Mouse (Mus musculus): ENCODE measurements around the gene Slc15a3. TPM values are rescaled to one million over a fixed set of nuclear protein-coding genes. Genes with fewer than 3 reads are reported as not detected.
A peak's percentile ranks its signal among the peaks of the same experiment; 100 is the strongest.

Slc15a3 gene
- polyA plus RNA-seq, 1 experiment from 2014 or later, result 0.29 TPM

DNA sequence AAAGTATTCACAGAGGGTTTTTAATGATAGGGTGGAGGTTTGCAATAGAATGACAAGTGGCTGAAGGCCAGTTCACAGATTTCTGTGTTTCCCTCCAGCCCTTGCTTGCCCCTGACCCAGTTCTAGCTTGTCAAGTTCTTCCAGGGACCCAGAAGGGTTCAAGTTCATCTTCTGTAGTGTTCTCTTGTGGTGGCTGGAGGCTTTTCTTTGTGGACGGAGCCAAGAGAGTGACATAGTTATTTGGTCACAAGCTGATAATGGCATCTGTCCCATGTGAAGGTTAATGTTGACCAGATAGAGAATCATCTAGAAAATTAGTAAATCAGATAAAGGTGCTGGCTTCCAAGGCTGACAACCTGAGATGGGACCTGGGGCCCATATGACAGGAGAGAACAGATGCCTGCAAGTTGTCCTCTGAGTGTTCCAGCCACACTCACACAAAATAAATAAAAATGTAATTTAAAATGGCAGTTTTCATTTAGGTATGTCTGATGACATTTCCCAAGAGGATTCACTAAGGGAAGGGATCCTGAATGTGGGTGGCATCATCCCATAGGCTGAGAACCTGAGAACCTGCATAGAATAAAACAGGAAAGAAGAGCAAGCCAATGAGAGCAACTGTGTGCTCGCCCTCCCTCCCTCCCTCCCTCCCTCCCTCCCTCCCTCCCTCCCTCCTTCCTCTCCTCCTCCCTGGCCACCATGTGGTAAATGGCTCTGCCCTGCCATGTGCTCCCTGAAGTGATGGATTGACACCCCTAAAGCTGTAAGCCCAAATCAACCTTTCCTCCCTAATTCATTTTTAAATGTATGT is 34.5 kb upstream of the Slc15a3 start:
- Histone ChIP-seq H3K27me3 (ENCODE audit: control insufficient read depth, insufficient read depth, low read length) (no peaks in the 10 kb centered on the region), H3K9ac (no peak overlapping the region), H3K27ac (no peak overlapping the region), H3K4me2 (replicated peaks) (no peak overlapping the region), H3K4me1 (replicated peaks; ENCODE audit: control insufficient read depth, insufficient read depth, low read length) (0 out of 2 replicates have a peak, but pooled peaks cover 7% of the 10 kb centered on the region), H3K9me3 (ENCODE audit: control insufficient read depth, low read length) (no peaks in the 10 kb centered on the region), H3K36me3 (replicated peaks; ENCODE audit: control insufficient read depth, insufficient read depth) (no peaks in the 10 kb centered on the region), H3K4me3 (replicated peaks; ENCODE audit: low read length) (no peak overlapping the region)
- ATAC-seq (ENCODE audit: low FRiP score), result no peak
- no peak for DNase-seq (ENCODE audit: low spot score)
- 84% methylated on average over 2 of the region's 2 CpGs for WGBS

DNA sequence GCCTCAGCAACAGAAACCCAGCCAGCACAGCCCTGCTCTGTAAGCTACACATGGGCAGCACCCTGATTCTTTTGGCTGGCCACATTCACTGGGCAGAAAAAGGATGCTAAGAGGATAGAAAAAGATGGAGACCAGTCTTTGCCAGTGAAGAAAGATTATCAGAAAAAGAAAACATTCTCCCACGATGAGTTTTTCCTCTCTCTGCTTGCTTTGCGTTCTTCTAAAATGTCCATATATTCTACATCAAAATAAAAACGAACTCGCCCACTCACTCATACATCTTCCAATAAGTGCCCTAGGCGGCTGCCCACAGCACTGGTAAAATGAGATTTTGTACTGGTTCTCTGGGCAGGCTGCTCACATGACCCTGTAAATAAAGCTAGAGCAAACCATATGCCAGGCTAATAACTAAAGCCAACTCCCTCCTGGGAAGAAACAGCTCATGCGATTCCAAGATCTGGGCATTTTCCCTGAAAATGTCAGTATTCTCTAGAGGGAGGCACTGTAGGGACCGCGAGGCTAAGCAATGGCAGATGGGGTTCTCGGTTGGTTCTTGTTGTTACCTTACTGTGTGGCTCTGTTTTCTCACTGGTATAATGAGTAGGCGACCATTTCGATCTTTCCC is 33.8 kb upstream of the Slc15a3 start:
- H3K27ac ChIP-seq, result no peak overlapping the region
- H3K4me3 ChIP-seq (replicated peaks; ENCODE audit: low read length), result no peak overlapping the region
- H3K27me3 ChIP-seq (ENCODE audit: control insufficient read depth, insufficient read depth, low read length), result no peaks in the 10 kb centered on the region
- WGBS, result 72% methylated on average over 11 of the region's 11 CpGs
- no peak for ATAC-seq (ENCODE audit: low FRiP score)
- H3K4me2 ChIP-seq (replicated peaks), result no peak overlapping the region
- no peak overlapping the region for H3K9ac ChIP-seq
- H3K9me3 ChIP-seq (ENCODE audit: control insufficient read depth, low read length), result no peaks in the 10 kb centered on the region
- DNase-seq (ENCODE audit: low spot score), result no peak
- no peaks in the 10 kb centered on the region for H3K36me3 ChIP-seq (replicated peaks; ENCODE audit: control insufficient read depth, insufficient read depth)
- H3K4me1 ChIP-seq (replicated peaks; ENCODE audit: control insufficient read depth, insufficient read depth, low read length), result 0 out of 2 replicates have a peak, but pooled peaks cover 8% of the 10 kb centered on the region

DNA sequence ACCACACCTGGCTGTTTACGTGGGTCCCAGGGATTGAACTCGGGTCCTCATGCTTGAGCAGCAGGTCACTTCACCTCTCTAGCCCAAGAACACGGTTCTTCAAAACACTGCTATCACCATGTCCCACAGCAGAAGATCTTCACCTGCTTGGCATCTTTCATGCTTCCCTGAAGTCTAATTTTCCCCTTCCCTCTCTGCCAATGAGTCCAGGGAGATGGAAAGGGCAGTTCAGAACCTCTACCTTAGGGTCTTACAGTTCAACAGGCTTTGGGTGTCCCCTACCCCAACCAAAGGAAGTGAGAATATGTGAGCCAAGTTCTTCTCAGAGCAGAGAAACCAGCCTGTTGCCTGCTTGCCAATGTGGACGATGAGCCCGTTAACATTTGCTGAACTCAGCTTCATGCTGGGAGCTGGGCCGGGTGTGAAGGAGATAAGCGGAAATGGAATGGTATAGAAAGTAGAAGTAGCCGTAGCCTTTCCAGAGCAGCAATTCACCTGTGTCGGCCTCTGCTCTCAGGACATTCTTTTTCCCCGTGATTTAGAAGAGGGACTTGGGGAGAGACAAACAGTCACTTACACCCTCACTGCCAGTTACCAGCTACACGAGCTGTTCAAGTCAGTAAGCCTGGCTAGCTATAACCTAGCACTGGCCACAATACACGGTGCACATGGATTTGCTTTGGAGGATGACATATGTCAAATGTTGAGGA is 30.8 kb upstream of the Slc15a3 start:
- Histone ChIP-seq H3K27me3 (ENCODE audit: control insufficient read depth, insufficient read depth, low read length) (no peaks in the 10 kb centered on the region), H3K9me3 (ENCODE audit: control insufficient read depth, low read length) (no peaks in the 10 kb centered on the region), H3K4me2 (replicated peaks) (no peak overlapping the region), H3K4me3 (replicated peaks; ENCODE audit: low read length) (no peak overlapping the region), H3K27ac (peak overlapping the region; percentile 44; the same call in 1 of the 2 replicates), H3K9ac (no peak overlapping the region), H3K36me3 (replicated peaks; ENCODE audit: control insufficient read depth, insufficient read depth) (no peaks in the 10 kb centered on the region), H3K4me1 (replicated peaks; ENCODE audit: control insufficient read depth, insufficient read depth, low read length) (0 out of 2 replicates have a peak, but pooled peaks cover 8% of the 10 kb centered on the region)
- DNase-seq (ENCODE audit: low spot score) (no peak), ATAC-seq (ENCODE audit: low FRiP score) (0 out of 2 replicates have a peak, but pooled peaks have one; percentile 24)
- 88% methylated on average over 12 of the region's 12 CpGs for WGBS

DNA sequence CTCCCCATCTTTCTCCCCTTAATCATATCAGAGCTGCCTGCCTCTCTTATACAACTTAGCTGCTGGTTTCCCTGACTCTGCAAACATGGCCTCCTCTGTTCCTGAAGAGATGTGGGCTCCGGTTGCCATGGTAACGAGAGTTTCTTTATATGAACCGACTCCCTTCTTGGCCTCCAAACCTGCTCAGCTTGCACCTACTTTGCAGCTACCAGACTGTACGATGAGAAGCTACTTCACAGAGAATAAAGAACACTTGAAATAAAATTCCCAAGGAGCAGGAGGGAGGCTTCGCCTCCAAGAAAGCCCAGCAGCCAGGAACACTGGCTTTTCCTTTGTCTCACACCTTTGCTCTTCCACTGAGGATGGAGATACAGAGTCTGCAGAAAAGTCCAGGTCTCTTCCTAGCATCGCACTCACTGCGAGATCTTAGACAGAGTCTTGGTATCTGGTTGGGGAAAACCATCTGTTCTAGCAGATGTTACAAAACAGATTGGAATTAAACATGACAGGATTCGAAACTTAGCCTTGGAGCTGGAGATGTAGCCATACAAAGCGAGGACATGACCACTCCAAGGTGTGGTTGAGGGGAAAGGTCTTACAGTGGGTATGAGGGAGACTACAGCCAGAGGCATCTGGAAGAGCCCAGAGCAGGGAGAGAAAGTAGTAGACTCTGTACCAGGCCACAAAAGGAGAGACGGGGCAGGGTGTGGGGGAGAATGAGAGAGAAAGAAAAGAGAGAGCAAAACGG is 29.9 kb upstream of the Slc15a3 start:
- Histone ChIP-seq H3K36me3 (replicated peaks; ENCODE audit: control insufficient read depth, insufficient read depth) (no peaks in the 10 kb centered on the region), H3K4me3 (replicated peaks; ENCODE audit: low read length) (no peak overlapping the region), H3K27me3 (ENCODE audit: control insufficient read depth, insufficient read depth, low read length) (no peaks in the 10 kb centered on the region), H3K27ac (peak overlapping the region; percentile 44), H3K9me3 (ENCODE audit: control insufficient read depth, low read length) (no peaks in the 10 kb centered on the region), H3K9ac (no peak overlapping the region), H3K4me1 (replicated peaks; ENCODE audit: control insufficient read depth, insufficient read depth, low read length) (0 out of 2 replicates have a peak, but pooled peaks cover 8% of the 10 kb centered on the region), H3K4me2 (replicated peaks) (no peak overlapping the region)
- WGBS, result 68% methylated on average over 11 of the region's 11 CpGs
- DNase-seq (ENCODE audit: low spot score), result peak; percentile 65
- ATAC-seq (ENCODE audit: low FRiP score), result peak; percentile 55; the same call in 1 of the 2 replicates

DNA sequence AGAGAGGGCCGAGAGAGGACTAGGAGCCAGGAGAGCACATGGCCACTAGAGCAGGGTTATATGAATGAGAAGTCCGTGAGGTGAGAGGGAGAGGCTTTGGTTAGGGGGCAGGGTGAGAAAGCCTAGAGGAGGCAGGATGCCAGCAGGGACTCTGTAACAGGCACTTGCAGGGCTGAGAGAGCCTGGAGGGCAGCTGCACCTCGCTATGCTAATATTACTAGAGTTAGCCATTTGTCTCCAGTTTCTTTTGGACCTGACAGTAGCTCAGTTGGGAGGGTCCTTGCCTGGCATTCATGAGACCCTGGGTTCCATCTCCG is 29.4 kb upstream of the Slc15a3 start:
- Histone ChIP-seq H3K4me2 (replicated peaks) (no peak overlapping the region), H3K4me1 (replicated peaks; ENCODE audit: control insufficient read depth, insufficient read depth, low read length) (0 out of 2 replicates have a peak, but pooled peaks cover 8% of the 10 kb centered on the region), H3K27me3 (ENCODE audit: control insufficient read depth, insufficient read depth, low read length) (no peaks in the 10 kb centered on the region), H3K4me3 (replicated peaks; ENCODE audit: low read length) (no peak overlapping the region), H3K9ac (no peak overlapping the region), H3K27ac (peak overlapping the region; percentile 44), H3K36me3 (replicated peaks; ENCODE audit: control insufficient read depth, insufficient read depth) (no peaks in the 10 kb centered on the region), H3K9me3 (ENCODE audit: control insufficient read depth, low read length) (no peaks in the 10 kb centered on the region)
- no peak for DNase-seq (ENCODE audit: low spot score)
- no peak for ATAC-seq (ENCODE audit: low FRiP score)
- 50% methylated on average over 4 of the region's 4 CpGs for WGBS

DNA sequence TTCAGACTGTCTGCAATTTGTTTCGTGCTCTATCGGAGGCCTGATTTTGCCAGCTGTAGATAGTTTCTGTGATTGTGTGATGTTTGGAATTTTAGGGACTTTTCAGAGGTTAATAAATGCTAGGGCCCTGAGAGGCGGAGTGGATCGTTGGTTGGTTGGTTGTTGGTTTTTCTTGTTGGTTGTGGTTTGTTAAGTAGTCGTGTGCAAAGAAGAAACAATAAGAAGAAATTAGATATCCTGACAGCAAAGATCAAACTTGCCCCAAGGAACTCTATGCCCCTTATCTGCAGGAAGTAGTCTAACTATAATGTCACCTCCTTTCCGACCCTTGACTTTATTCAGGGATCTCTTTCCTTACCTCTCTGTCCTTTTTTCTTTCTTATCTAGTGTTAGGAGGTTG is 28.1 kb upstream of the Slc15a3 start:
- H3K9ac ChIP-seq, result no peak overlapping the region
- no peak overlapping the region for H3K4me2 ChIP-seq (replicated peaks)
- no peak for ATAC-seq (ENCODE audit: low FRiP score)
- H3K4me3 ChIP-seq (replicated peaks; ENCODE audit: low read length), result no peak overlapping the region
- no peaks in the 10 kb centered on the region for H3K9me3 ChIP-seq (ENCODE audit: control insufficient read depth, low read length)
- no peak for DNase-seq (ENCODE audit: low spot score)
- no peaks in the 10 kb centered on the region for H3K27me3 ChIP-seq (ENCODE audit: control insufficient read depth, insufficient read depth, low read length)
- no peaks in the 10 kb centered on the region for H3K36me3 ChIP-seq (replicated peaks; ENCODE audit: control insufficient read depth, insufficient read depth)
- 84% methylated on average over 6 of the region's 6 CpGs for WGBS
- H3K27ac ChIP-seq, result no peak overlapping the region
- H3K4me1 ChIP-seq (replicated peaks; ENCODE audit: control insufficient read depth, insufficient read depth, low read length), result 0 out of 2 replicates have a peak, but pooled peaks cover 8% of the 10 kb centered on the region

DNA sequence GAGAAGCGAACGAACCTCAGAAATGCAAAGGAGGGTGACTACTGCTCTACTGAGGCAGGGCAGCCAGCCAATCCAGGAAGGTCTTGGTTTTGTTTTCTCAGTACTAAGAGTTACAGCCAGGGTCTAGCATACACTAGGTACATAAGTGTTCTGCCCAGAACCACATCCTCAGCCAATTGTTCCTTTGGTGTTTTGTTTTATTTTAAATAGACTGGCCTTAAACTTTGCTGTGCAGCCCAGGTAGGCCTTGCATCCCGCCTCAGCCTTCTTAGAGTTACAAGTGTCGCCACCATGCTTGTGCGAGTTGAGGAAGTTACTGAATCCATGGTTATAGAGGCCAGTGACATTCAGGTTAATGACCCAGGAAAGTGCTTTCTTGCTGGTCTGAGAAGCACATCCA is 26.5 kb upstream of the Slc15a3 start:
- no peaks in the 10 kb centered on the region for H3K27me3 ChIP-seq (ENCODE audit: control insufficient read depth, insufficient read depth, low read length)
- no peaks in the 10 kb centered on the region for H3K9me3 ChIP-seq (ENCODE audit: control insufficient read depth, low read length)
- no peak overlapping the region for H3K9ac ChIP-seq
- no peak overlapping the region for H3K4me3 ChIP-seq (replicated peaks; ENCODE audit: low read length)
- 0 out of 2 replicates have a peak, but pooled peaks cover 8% of the 10 kb centered on the region for H3K4me1 ChIP-seq (replicated peaks; ENCODE audit: control insufficient read depth, insufficient read depth, low read length)
- ATAC-seq (ENCODE audit: low FRiP score) (no peak), DNase-seq (ENCODE audit: low spot score) (no peak)
- H3K4me2 ChIP-seq (replicated peaks), result no peak overlapping the region
- no peaks in the 10 kb centered on the region for H3K36me3 ChIP-seq (replicated peaks; ENCODE audit: control insufficient read depth, insufficient read depth)
- WGBS, result 97% methylated on average over 5 of the region's 5 CpGs
- H3K27ac ChIP-seq, result no peak overlapping the region

DNA sequence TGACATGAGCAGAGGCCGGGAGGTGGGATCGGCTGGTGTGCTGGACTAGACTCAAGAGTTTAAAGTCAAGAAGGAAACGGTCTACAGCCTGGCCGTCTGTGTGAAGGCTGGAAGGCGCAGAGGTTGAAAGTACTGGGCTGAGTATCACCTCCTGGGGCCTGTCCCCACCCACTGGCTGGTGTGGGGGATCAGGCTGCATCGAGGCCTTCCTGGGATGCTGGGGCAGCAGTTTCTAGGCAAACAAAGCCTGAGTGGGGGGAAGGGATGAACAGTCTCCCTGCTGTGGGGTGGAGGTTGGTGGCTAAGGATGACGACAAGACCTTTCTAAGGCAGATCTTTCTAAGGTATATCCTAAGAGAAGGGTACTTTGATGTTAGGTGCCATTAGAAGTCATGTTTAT is 25.6 kb upstream of the Slc15a3 start:
- ATAC-seq (ENCODE audit: low FRiP score) (no peak), DNase-seq (ENCODE audit: low spot score) (no peak)
- Histone ChIP-seq H3K27ac (no peak overlapping the region), H3K4me2 (replicated peaks) (no peak overlapping the region), H3K4me3 (replicated peaks; ENCODE audit: low read length) (no peak overlapping the region), H3K36me3 (replicated peaks; ENCODE audit: control insufficient read depth, insufficient read depth) (no peaks in the 10 kb centered on the region), H3K27me3 (ENCODE audit: control insufficient read depth, insufficient read depth, low read length) (no peaks in the 10 kb centered on the region), H3K9me3 (ENCODE audit: control insufficient read depth, low read length) (no peaks in the 10 kb centered on the region), H3K4me1 (replicated peaks; ENCODE audit: control insufficient read depth, insufficient read depth, low read length) (0 out of 2 replicates have a peak, but pooled peaks cover 7% of the 10 kb centered on the region), H3K9ac (no peak overlapping the region)
- WGBS, result 68% methylated on average over 7 of the region's 7 CpGs

DNA sequence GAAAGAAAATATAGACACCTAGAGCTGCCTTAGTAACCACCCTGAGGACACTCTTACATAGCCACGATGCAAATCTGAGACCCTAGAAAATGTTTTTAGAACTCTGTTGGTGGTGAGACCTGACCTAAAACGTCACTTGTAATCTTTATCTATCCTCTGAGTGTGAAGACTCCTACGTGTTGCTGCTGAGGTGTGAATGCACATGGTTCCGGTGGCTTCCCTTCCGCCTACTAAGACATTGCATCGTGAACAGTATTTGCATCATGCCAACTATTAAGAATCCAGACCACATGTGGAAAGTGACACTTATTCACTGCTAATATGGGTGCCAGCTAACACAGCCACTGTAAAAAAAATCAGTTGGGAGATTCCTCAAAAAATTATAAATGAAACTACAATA is 23.7 kb upstream of the Slc15a3 start:
- Histone ChIP-seq H3K4me2 (replicated peaks) (no peak overlapping the region), H3K4me1 (replicated peaks; ENCODE audit: control insufficient read depth, insufficient read depth, low read length) (no peaks in the 10 kb centered on the region)
- WGBS, result 84% methylated on average over 6 of the region's 6 CpGs

More for the DNA sequence above, 23.7 kb upstream of the Slc15a3 start:
- Histone ChIP-seq H3K36me3 (replicated peaks; ENCODE audit: control insufficient read depth, insufficient read depth) (no peaks in the 10 kb centered on the region), H3K27me3 (ENCODE audit: control insufficient read depth, insufficient read depth, low read length) (no peaks in the 10 kb centered on the region), H3K27ac (no peak overlapping the region), H3K9me3 (ENCODE audit: control insufficient read depth, low read length) (no peaks in the 10 kb centered on the region), H3K4me3 (replicated peaks; ENCODE audit: low read length) (no peak overlapping the region), H3K9ac (no peak overlapping the region)
- ATAC-seq (ENCODE audit: low FRiP score) (no peak), DNase-seq (ENCODE audit: low spot score) (no peak)

All from hindbrain, embryonic 14.5 days (tissue).